Mouse (Mus musculus) testis, postnatal 10 days (tissue): ENCODE measurements around the gene Ubap1l.

Experiments used
- DNase-seq: peaks from one replicate; pipeline ENCODE4 v3.0.0; 2021; ENCODE audit warnings: low spot score

Ubap1l gene

GRCm38 (mm10) chr9:65410378-65410777, 49.5 kb downstream of the Ubap1l start:
- DNase-seq, result no peak

DNA sequence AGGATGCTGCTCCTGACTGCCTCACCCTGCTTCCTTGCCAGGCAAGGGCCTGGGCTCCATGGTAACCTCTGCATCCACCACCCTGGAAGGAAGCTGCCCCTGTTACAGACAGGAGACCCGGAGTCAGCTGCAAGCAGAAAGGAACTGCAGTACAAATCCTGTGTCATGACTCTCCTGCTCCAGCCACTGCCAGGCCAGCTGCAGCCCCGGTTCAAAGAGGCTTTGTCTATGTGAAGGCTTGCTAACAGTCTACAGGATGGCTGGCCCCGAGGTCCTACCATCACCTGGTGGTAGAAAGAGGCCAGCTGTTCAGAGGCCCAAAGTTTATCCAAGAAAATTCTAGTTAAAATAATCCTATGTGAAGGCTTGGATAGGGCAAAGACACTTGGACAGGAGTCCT, 50.5 kb downstream of the Ubap1l start:
- DNase-seq, result no peak

DNA sequence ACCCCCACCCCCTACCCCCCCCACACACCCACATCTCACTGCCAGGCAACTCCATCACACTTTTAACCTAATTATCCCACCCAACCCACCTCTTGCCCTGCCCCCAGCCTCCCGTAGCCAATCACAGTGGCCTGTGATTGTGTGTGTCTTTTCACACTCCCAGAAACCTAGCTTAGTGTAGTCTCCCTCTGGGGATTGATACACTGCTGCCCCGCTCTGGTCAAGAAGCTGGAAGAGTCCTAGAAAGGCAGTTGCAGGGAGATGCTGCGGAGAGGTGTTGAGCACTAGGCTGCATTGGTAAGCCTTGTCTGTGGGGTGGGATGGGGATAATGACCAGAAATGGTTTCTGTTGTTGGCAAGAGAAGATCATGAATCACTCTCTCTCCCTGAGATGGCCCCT, 56.9 kb downstream of the Ubap1l start:
- no peak for DNase-seq

DNA sequence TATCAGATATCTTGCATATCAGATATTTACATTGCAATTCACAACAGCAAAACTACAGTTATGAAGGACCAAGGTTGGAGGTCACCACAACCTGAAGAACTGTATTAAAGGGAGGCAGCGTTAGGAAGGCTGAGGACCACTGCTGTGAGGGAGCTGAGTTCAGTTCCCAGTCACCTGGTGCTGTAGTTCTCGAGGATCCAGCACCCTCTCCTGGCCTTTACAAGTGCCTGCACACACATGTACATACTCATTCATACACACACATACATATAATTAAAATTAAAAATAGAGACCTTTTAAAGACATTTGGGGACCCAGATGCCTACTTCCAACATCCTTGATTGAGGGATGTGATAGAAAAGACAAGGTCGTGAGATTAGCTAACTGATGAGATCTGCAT, 58.8 kb downstream of the Ubap1l start:
- DNase-seq, result no peak

- DNase-seq, result no peak
Observed at GRCm38 (mm10) chr9:65422760-65423501, 62.1 kb downstream of the Ubap1l start, which contains the start of gene Slc51b. Gene Slc51b, minus strand, starts transcription at chr9:65422955.

DNA sequence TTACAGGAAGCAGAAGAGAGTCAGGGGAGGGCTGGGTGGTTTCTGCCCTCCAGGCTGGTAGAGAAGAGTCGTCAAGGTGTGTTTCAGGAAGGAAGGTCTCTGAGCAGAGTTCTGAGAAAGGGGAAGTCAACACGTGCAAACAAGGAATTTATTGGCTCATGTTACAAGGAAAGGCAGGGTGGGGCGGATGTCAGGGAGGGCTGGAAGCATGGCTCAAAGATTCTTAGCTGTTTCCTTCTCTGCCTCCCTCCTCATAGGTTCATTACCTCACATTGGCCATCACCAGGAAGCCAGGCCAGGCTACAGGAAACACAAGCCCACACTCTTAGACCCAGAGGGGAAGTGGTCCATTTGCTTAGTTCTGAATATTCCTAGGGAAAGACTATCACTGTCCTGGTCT, 63.6 kb downstream of the Ubap1l start:
- DNase-seq, result no peak

DNA sequence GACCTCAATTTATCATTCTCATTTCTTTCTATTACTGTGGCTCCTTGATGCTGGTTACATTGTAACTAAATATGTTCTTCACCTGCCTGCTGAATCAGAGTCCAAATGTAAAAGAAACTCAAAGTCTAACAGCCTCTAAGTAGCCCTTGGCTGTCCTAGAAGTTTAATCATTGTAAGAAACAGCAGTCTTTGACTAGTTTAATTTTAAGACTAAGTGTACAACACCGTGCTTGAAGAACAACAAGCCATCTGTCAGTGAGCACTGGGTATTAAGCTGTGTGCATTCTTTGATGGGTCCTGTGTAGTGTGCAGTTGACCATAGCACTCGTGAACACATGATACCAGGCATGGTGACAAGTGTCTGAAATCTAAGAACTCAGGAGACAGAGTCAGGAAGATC, 66.7 kb downstream of the Ubap1l start:
- DNase-seq, result no peak

DNA sequence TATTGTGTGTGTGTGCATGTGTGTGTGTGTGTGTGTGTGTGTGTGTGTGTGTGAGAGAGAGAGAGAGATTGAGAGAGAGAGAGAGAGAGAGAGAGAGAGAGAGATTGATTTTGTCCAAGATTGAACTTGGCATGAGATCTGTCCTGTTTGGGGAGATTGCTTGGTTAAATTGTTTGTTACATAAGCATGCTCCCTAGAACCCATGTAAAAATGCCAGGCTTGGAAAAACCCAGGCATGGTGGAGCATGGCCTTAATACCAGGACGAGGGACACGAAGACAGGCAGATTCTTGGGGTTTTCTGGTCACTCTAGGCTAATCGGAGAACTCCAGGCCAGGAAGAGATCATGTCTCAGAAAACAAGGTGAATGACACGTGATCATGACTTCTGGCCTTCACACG, 67.2 kb downstream of the Ubap1l start:
- DNase-seq, result no peak
